Mouse (Mus musculus): ENCODE results near the gene Cd3e.

GRCm38 (mm10) chr9:45032261-45032660, 22.8 kb upstream of the Cd3e start:
- TF ChIP-seq ZC3H11A (IDR thresholded peaks at IDR 0.05; ENCODE audit: borderline replicate concordance, low read depth, low read length): no peak
- no peak for TF ChIP-seq HCFC1 (IDR thresholded peaks at IDR 0.05; ENCODE audit: borderline replicate concordance, insufficient read depth, low read length)
